Mouse (Mus musculus): Measurements from ENCODE around the gene Otop2. TPM values are rescaled to one million over a fixed set of nuclear protein-coding genes. Genes with fewer than 3 reads are reported as not detected.

Gene Otop2
- total and polyA plus RNA-seq, 3 experiments, result not detected

DNA sequence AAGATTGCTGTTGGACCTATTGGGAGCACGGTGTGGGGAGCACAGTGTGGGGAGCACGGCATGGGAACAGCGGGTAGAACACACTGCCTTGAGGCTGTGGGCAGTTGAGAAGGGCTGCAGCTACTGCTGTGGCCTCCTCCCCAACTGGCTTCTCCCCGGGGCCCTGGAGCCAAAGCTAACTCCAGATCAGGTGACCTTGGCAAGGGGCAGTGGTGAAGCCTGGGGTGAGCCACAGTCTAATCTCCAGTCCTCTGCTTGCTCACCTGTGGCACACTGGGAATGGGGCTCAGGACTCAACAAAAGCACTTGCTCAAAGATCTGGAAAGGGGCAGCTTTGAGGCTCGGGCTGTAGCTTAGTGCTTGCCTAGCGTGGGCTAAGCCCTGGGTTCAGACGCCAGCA is 10.2 kb downstream of the Otop2 start:
- TF ChIP-seq POLR2AphosphoS2 (IDR thresholded peaks at IDR 0.05; ENCODE audit: low read length) (no peak), TCF12 (IDR thresholded peaks at IDR 0.05; ENCODE audit: low read depth, low read length) (no peak), POLR2A (IDR thresholded peaks at IDR 0.05; ENCODE audit: control insufficient read depth in 1 of 2, insufficient read depth in 1 of 2, low read depth in 1 of 2, low read length in 2 of 2, poor library complexity in 1 of 2) (no peak), NRF1 (IDR thresholded peaks at IDR 0.05; ENCODE audit: insufficient read depth, low read depth, low read length, poor library complexity, severe bottlenecking) (no peak), MXI1 (IDR thresholded peaks at IDR 0.05; ENCODE audit: low read depth, low read length) (no peak), ZMIZ1 (IDR thresholded peaks at IDR 0.05; ENCODE audit: low read depth, low read length) (no peak), ZC3H11A (IDR thresholded peaks at IDR 0.05; ENCODE audit: low read depth, low read length) (no peak)
- Histone ChIP-seq H3K36me3 (ENCODE audit: control insufficient read depth in 1 of 2, insufficient read depth in 2 of 2, low read length in 2 of 2) (no peaks in the 10 kb centered on the region), H3K27me3 (ENCODE audit: control insufficient read depth in 1 of 2, insufficient read depth in 2 of 2, low read length in 2 of 2) (peaks cover 10% of the 10 kb centered on the region in 2 experiments; a peak in 3 of 4 replicates), H3K4me1 (ENCODE audit: control insufficient read depth in 1 of 2, insufficient read depth in 2 of 2, low read length in 2 of 2) (no peaks in the 10 kb centered on the region), H3K9me3 (replicated peaks; ENCODE audit: insufficient read depth, low read length) (no peaks in the 10 kb centered on the region), H3K79me2 (ENCODE audit: control insufficient read depth, insufficient read depth, low read length, poor library complexity) (no peaks in the 10 kb centered on the region), H3K27ac (ENCODE audit: control insufficient read depth, low read depth, low read length) (no peak overlapping the region), H3K9ac (ENCODE audit: control insufficient read depth, low read depth, low read length, poor library complexity, severe bottlenecking) (no peak overlapping the region), H3K4me3 (ENCODE audit: control insufficient read depth in 1 of 2, insufficient read depth in 1 of 2, low read depth in 2 of 2, low read length in 2 of 2) (no peak overlapping the region)
- DNase-seq (ENCODE audit: low read depth, low spot score), result no peak

DNA sequence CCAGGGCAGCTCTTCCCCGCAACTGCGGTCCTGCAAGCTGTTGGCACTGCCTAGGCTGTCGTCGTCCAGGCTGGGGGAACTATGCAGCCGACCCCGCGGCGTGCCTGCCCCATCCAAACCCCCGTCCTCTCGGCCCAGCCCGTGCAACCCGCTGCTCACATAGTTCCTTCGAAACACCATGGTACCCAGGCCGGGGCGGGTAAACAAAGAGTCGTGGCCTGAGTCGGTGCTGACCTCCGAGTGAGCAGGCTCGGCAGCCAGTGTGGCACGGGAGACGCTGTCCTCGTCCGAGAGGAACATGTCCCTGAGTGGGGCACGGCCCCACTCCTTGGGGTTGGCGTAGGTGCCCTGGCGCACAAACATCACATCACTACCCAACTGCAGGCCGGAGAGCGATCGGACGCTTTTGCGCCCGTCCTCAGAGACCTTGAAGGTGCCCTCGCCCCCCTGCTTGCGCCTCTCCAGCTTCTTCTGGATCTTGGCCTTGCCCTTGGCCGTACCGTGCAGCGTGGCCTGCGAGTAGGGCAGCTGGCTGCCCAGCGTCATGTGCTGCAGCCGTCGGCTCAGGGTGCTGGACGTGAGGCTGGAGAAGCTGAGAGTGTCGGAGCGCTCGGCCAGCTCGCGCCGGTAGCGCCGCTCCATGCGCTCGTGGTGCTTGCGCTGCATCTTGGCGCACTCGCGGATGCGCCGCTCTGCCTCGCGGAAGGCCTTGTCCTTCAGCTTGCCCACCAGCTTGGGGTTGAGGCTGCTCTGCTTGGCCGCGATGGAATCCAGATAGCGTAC is 11.5 kb downstream of the Otop2 start:
- DNase-seq (ENCODE audit: low read depth, low spot score), result no peak
- Histone ChIP-seq H3K79me2 (ENCODE audit: control insufficient read depth, insufficient read depth, low read length, poor library complexity) (no peaks in the 10 kb centered on the region), H3K4me1 (ENCODE audit: control insufficient read depth in 1 of 2, insufficient read depth in 2 of 2, low read length in 2 of 2) (no peaks in the 10 kb centered on the region), H3K9me3 (replicated peaks; ENCODE audit: insufficient read depth, low read length) (no peaks in the 10 kb centered on the region), H3K27ac (ENCODE audit: control insufficient read depth, low read depth, low read length) (no peak overlapping the region), H3K36me3 (ENCODE audit: control insufficient read depth in 1 of 2, insufficient read depth in 2 of 2, low read length in 2 of 2) (no peaks in the 10 kb centered on the region), H3K27me3 (ENCODE audit: control insufficient read depth in 1 of 2, insufficient read depth in 2 of 2, low read length in 2 of 2) (peaks cover 3 to 7% of the 10 kb centered on the region in 2 experiments; a peak in 3 of 4 replicates), H3K4me3 (ENCODE audit: control insufficient read depth in 1 of 2, insufficient read depth in 1 of 2, low read depth in 2 of 2, low read length in 2 of 2) (no peak overlapping the region), H3K9ac (ENCODE audit: control insufficient read depth, low read depth, low read length, poor library complexity, severe bottlenecking) (no peak overlapping the region)
- no peak for TF ChIP-seq USF1 (IDR thresholded peaks at IDR 0.05; ENCODE audit: low read depth, low read length)
- no peak for TF ChIP-seq MAFK (IDR thresholded peaks at IDR 0.05; ENCODE audit: borderline replicate concordance, low read depth, low read length)
- no peak for TF ChIP-seq KAT2A (conservative IDR thresholded peaks at IDR 0.05; ENCODE audit: low read depth, low read length)
- no peak for TF ChIP-seq SIN3A (IDR thresholded peaks at IDR 0.05; ENCODE audit: low read length)
- TF ChIP-seq CHD1 (IDR thresholded peaks at IDR 0.05; ENCODE audit: low read depth, low read length), result no peak
- no peak for TF ChIP-seq ZMIZ1 (IDR thresholded peaks at IDR 0.05; ENCODE audit: low read depth, low read length)
- no peak for TF ChIP-seq GATA1 (IDR thresholded peaks at IDR 0.05; ENCODE audit: low read depth, low read length)
- TF ChIP-seq ELF1 (IDR thresholded peaks at IDR 0.05; ENCODE audit: low read depth, low read length), result no peak
- TF ChIP-seq MYC (IDR thresholded peaks at IDR 0.05; ENCODE audit: low read depth, low read length), result no peak
- no peak for TF ChIP-seq EP300 (IDR thresholded peaks at IDR 0.05; ENCODE audit: low read depth in 1 of 2, low read length in 2 of 2)
- TF ChIP-seq JUND (IDR thresholded peaks at IDR 0.05; ENCODE audit: low read depth, low read length), result no peak
- no peak for TF ChIP-seq NRF1 (IDR thresholded peaks at IDR 0.05; ENCODE audit: insufficient read depth, low read depth, low read length, poor library complexity, severe bottlenecking)
- TF ChIP-seq MEF2A (IDR thresholded peaks at IDR 0.05; ENCODE audit: extremely low read depth, insufficient replicate concordance, low read depth, low read length, poor library complexity, severe bottlenecking), result no peak
- no peak for TF ChIP-seq HCFC1 (IDR thresholded peaks at IDR 0.05; ENCODE audit: low read depth, low read length)
- no peak for TF ChIP-seq CTCF (IDR thresholded peaks at IDR 0.05 in 2 of 3, conservative IDR thresholded peaks at IDR 0.05 in 1 of 3; ENCODE audit: control insufficient read depth in 1 of 3, insufficient read depth in 1 of 3, low read depth in 2 of 3, low read length in 3 of 3, poor library complexity in 1 of 3, severe bottlenecking in 1 of 3)
- no peak for TF ChIP-seq POLR2AphosphoS2 (IDR thresholded peaks at IDR 0.05; ENCODE audit: low read length)
